Mouse (Mus musculus): ENCODE measurements around the gene C1qtnf7. TPM values are rescaled to one million over a fixed set of nuclear protein-coding genes. Genes with fewer than 3 reads are reported as not detected.

C1qtnf7 gene
- polyA plus RNA-seq (2016; fragmentation: Nextera tagmentation; extraction: Ambion mirVana), result 1.5 and 2.4 TPM in 2 replicates

GRCm38 (mm10) chr5:43515401-43515976 is at the start of gene C1qtnf7:
TSS of gene C1qtnf7 (plus strand) at chr5:43515538.
- peak; percentile 75 for DNase-seq (ENCODE audit: low spot score)
- H3K36me3 ChIP-seq, result no peaks in the 10 kb centered on the region
- no peak within 1 kb of the TSS for H3K27ac ChIP-seq
- 44% methylated on average over 15 of the region's 15 CpGs for WGBS
- 0 out of 2 replicates have a peak, but pooled peaks cover 12% of the 10 kb centered on the region for H3K4me1 ChIP-seq
- H3K27me3 ChIP-seq (ENCODE audit: insufficient read depth, poor library complexity, severe bottlenecking), result no peaks in the 10 kb centered on the region
- H3K9me3 ChIP-seq, result no peaks in the 10 kb centered on the region
- peak within 1 kb of the TSS; percentile 32 for H3K4me3 ChIP-seq

GRCm38 (mm10) chr5:43466762-43467161 is 48.6 kb upstream of the C1qtnf7 start:
- no peaks in the 10 kb centered on the region for H3K27me3 ChIP-seq (ENCODE audit: insufficient read depth, poor library complexity, severe bottlenecking)
- DNase-seq (ENCODE audit: low spot score), result no peak
- WGBS, result 68% methylated on average over 2 of the region's 2 CpGs
- H3K4me1 ChIP-seq, result peaks cover 11% of the 10 kb centered on the region
- H3K36me3 ChIP-seq, result no peaks in the 10 kb centered on the region
- H3K4me3 ChIP-seq, result no peak overlapping the region
- no peak overlapping the region for H3K27ac ChIP-seq
- H3K9me3 ChIP-seq, result no peaks in the 10 kb centered on the region

GRCm38 (mm10) chr5:43467214-43467613 is 48.1 kb upstream of the C1qtnf7 start:
- no peak overlapping the region for H3K27ac ChIP-seq
- no peak overlapping the region for H3K4me3 ChIP-seq
- no peak for DNase-seq (ENCODE audit: low spot score)
- no peaks in the 10 kb centered on the region for H3K27me3 ChIP-seq (ENCODE audit: insufficient read depth, poor library complexity, severe bottlenecking)
- peaks cover 11% of the 10 kb centered on the region for H3K4me1 ChIP-seq
- H3K9me3 ChIP-seq, result no peaks in the 10 kb centered on the region
- WGBS, result 67% methylated on average over 3 of the region's 3 CpGs
- no peaks in the 10 kb centered on the region for H3K36me3 ChIP-seq

GRCm38 (mm10) chr5:43468937-43469336 is 46.4 kb upstream of the C1qtnf7 start:
- no peak for DNase-seq (ENCODE audit: low spot score)
- Histone ChIP-seq H3K27me3 (ENCODE audit: insufficient read depth, poor library complexity, severe bottlenecking) (no peaks in the 10 kb centered on the region), H3K9me3 (no peaks in the 10 kb centered on the region), H3K4me1 (peaks cover 11% of the 10 kb centered on the region), H3K27ac (no peak overlapping the region), H3K4me3 (no peak overlapping the region), H3K36me3 (no peaks in the 10 kb centered on the region)
- 42% methylated on average over 10 of the region's 10 CpGs for WGBS

GRCm38 (mm10) chr5:43477953-43478352 is 37.4 kb upstream of the C1qtnf7 start:
- 74% methylated on average over 5 of the region's 5 CpGs for WGBS
- H3K4me1 ChIP-seq, result no peaks in the 10 kb centered on the region
- no peak for DNase-seq (ENCODE audit: low spot score)
- H3K9me3 ChIP-seq, result no peaks in the 10 kb centered on the region
- no peaks in the 10 kb centered on the region for H3K36me3 ChIP-seq
- H3K4me3 ChIP-seq, result no peak overlapping the region
- no peaks in the 10 kb centered on the region for H3K27me3 ChIP-seq (ENCODE audit: insufficient read depth, poor library complexity, severe bottlenecking)
- no peak overlapping the region for H3K27ac ChIP-seq

- DNase-seq (ENCODE audit: low spot score), result no peak
- H3K9me3 ChIP-seq, result no peaks in the 10 kb centered on the region
- no peak overlapping the region for H3K4me3 ChIP-seq
- H3K36me3 ChIP-seq, result no peaks in the 10 kb centered on the region
- no peak overlapping the region for H3K27ac ChIP-seq
- no peaks in the 10 kb centered on the region for H3K4me1 ChIP-seq
- WGBS, result 54% methylated on average over 3 of the region's 3 CpGs
- H3K27me3 ChIP-seq (ENCODE audit: insufficient read depth, poor library complexity, severe bottlenecking), result no peaks in the 10 kb centered on the region
These were observed 35.3 kb upstream of the C1qtnf7 start for GRCm38 (mm10) chr5:43480046-43480445.

- WGBS, result 72% methylated on average over 2 of the region's 2 CpGs
- no peak for DNase-seq (ENCODE audit: low spot score)
- Histone ChIP-seq H3K36me3 (no peaks in the 10 kb centered on the region), H3K27ac (no peak overlapping the region), H3K4me3 (no peak overlapping the region), H3K27me3 (ENCODE audit: insufficient read depth, poor library complexity, severe bottlenecking) (no peaks in the 10 kb centered on the region), H3K9me3 (no peaks in the 10 kb centered on the region), H3K4me1 (no peaks in the 10 kb centered on the region)
These were observed 34.6 kb upstream of the C1qtnf7 start for GRCm38 (mm10) chr5:43480786-43481185.

GRCm38 (mm10) chr5:43481824-43482223 is 33.5 kb upstream of the C1qtnf7 start:
- no peak overlapping the region for H3K27ac ChIP-seq
- no peaks in the 10 kb centered on the region for H3K36me3 ChIP-seq
- H3K9me3 ChIP-seq, result no peaks in the 10 kb centered on the region
- no peak overlapping the region for H3K4me3 ChIP-seq
- H3K4me1 ChIP-seq, result no peaks in the 10 kb centered on the region
- WGBS, result 55% methylated on average over 2 of the region's 2 CpGs
- H3K27me3 ChIP-seq (ENCODE audit: insufficient read depth, poor library complexity, severe bottlenecking), result no peaks in the 10 kb centered on the region
- DNase-seq (ENCODE audit: low spot score), result no peak

- H3K9me3 ChIP-seq, result no peaks in the 10 kb centered on the region
- H3K27me3 ChIP-seq (ENCODE audit: insufficient read depth, poor library complexity, severe bottlenecking), result no peaks in the 10 kb centered on the region
- H3K36me3 ChIP-seq, result no peaks in the 10 kb centered on the region
- H3K4me3 ChIP-seq, result no peak overlapping the region
- WGBS, result 95% methylated on average over 1 of the region's 1 CpGs
- DNase-seq (ENCODE audit: low spot score), result no peak
- no peaks in the 10 kb centered on the region for H3K4me1 ChIP-seq
- H3K27ac ChIP-seq, result no peak overlapping the region
These were observed 13.5 kb upstream of the C1qtnf7 start for GRCm38 (mm10) chr5:43501887-43502286.

GRCm38 (mm10) chr5:43504243-43504786 is 11.0 kb upstream of the C1qtnf7 start:
- DNase-seq (ENCODE audit: low spot score), result no peak
- Histone ChIP-seq H3K4me3 (no peak overlapping the region), H3K27ac (no peak overlapping the region), H3K36me3 (no peaks in the 10 kb centered on the region), H3K4me1 (no peaks in the 10 kb centered on the region), H3K27me3 (ENCODE audit: insufficient read depth, poor library complexity, severe bottlenecking) (no peaks in the 10 kb centered on the region), H3K9me3 (no peaks in the 10 kb centered on the region)
- WGBS, result 70% methylated on average over 2 of the region's 2 CpGs

GRCm38 (mm10) chr5:43508470-43508869 is 6.9 kb upstream of the C1qtnf7 start:
- peak; percentile 20 for DNase-seq (ENCODE audit: low spot score)
- no peak overlapping the region for H3K27ac ChIP-seq
- WGBS, result 75% methylated on average over 2 of the region's 2 CpGs
- H3K4me1 ChIP-seq, result no peaks in the 10 kb centered on the region
- no peaks in the 10 kb centered on the region for H3K27me3 ChIP-seq (ENCODE audit: insufficient read depth, poor library complexity, severe bottlenecking)
- no peak overlapping the region for H3K4me3 ChIP-seq
- H3K9me3 ChIP-seq, result no peaks in the 10 kb centered on the region
- no peaks in the 10 kb centered on the region for H3K36me3 ChIP-seq

GRCm38 (mm10) chr5:43508892-43509291 is 6.4 kb upstream of the C1qtnf7 start:
- H3K4me1 ChIP-seq, result no peaks in the 10 kb centered on the region
- no peak overlapping the region for H3K27ac ChIP-seq
- 50% methylated on average over 1 of the region's 1 CpGs for WGBS
- H3K4me3 ChIP-seq, result no peak overlapping the region
- H3K27me3 ChIP-seq (ENCODE audit: insufficient read depth, poor library complexity, severe bottlenecking), result no peaks in the 10 kb centered on the region
- DNase-seq (ENCODE audit: low spot score), result no peak
- no peaks in the 10 kb centered on the region for H3K36me3 ChIP-seq
- no peaks in the 10 kb centered on the region for H3K9me3 ChIP-seq

- Histone ChIP-seq H3K9me3 (no peaks in the 10 kb centered on the region), H3K4me1 (0 out of 2 replicates have a peak, but pooled peaks cover 5% of the 10 kb centered on the region), H3K36me3 (no peaks in the 10 kb centered on the region), H3K27ac (no peak overlapping the region), H3K4me3 (no peak overlapping the region), H3K27me3 (ENCODE audit: insufficient read depth, poor library complexity, severe bottlenecking) (no peaks in the 10 kb centered on the region)
- 83% methylated on average over 2 of the region's 2 CpGs for WGBS
- DNase-seq (ENCODE audit: low spot score), result peak; percentile 6
These were observed 4.2 kb upstream of the C1qtnf7 start for GRCm38 (mm10) chr5:43511126-43511525.

GRCm38 (mm10) chr5:43516491-43516890 is 1.2 kb downstream of the C1qtnf7 start:
- Histone ChIP-seq H3K9me3 (no peaks in the 10 kb centered on the region), H3K36me3 (no peaks in the 10 kb centered on the region), H3K4me3 (peak overlapping the region; percentile 32; the same call in 1 of the 2 replicates), H3K4me1 (0 out of 2 replicates have a peak, but pooled peaks cover 12% of the 10 kb centered on the region), H3K27me3 (ENCODE audit: insufficient read depth, poor library complexity, severe bottlenecking) (no peaks in the 10 kb centered on the region), H3K27ac (no peak overlapping the region)
- DNase-seq (ENCODE audit: low spot score), result no peak
- 37% methylated on average over 7 of the region's 7 CpGs for WGBS

All from heart, embryonic 10.5 days (tissue).